Mouse (Mus musculus) liver, embryonic 14.5 days (tissue): ENCODE measurements around the gene Disc1. TPM values are rescaled to one million over a fixed set of nuclear protein-coding genes. Genes with fewer than 3 reads are reported as not detected.

Experiments used
- ATAC-seq: fragments of 200-750 bp; cut with Nextera tagmentation; 2 replicates; pipeline ENCODE4 v1.8.0; 2017; ENCODE audit warnings: moderate number of reproducible peaks, mild to moderate bottlenecking, moderate library complexity; ENCODE audit not compliant: insufficient read depth
- DNase-seq, 3 experiments: peaks; one replicate each; pipeline ENCODE4 v3.0.0-alpha.2; 2012 to 2013; ENCODE audit warnings: low read depth in 3 of 3, low spot score in 3 of 3
- H3K27ac ChIP-seq: fragments of 300-500 bp; sonication (generic); 2 replicates; pipeline ENCODE4 v1.5.1; 2014; ENCODE audit warnings: moderate library complexity, mild to moderate bottlenecking, control low read depth, inconsistent platforms
- H3K27me3 ChIP-seq: fragments of 300-500 bp; sonication (generic); 2 replicates; pipeline ENCODE4 v1.6.1; 2014; ENCODE audit warnings: mild to moderate bottlenecking, low read length, moderate library complexity; ENCODE audit not compliant: control insufficient read depth, insufficient read depth
- H3K36me3 ChIP-seq: fragments of 300-500 bp; sonication (generic); replicated peaks from 2 replicates; pipeline ENCODE4 v1.6.1; 2014; ENCODE audit warnings: low read depth; ENCODE audit not compliant: control insufficient read depth, insufficient read depth
- H3K4me1 ChIP-seq, 2 experiments: fragments of 200-500 bp in 1 of 2; fragments of 300-500 bp in 1 of 2; sonication (generic) in 1 of 2; replicated peaks; 2 replicates each; pipeline ENCODE4 v1.6.1; 2012 to 2014; ENCODE audit warnings: antibody characterized with exemption in 1 of 2, inconsistent platforms in 1 of 2, low read length in 1 of 2; ENCODE audit not compliant: control insufficient read depth in 2 of 2, insufficient read depth in 2 of 2
- H3K4me2 ChIP-seq: fragments of 300-500 bp; sonication (generic); 2 replicates; pipeline ENCODE4 v1.6.1; 2014; ENCODE audit warnings: low read depth, mild to moderate bottlenecking, control low read depth, moderate library complexity
- H3K4me3 ChIP-seq, 2 experiments: fragments of 200-500 bp in 1 of 2; fragments of 300-500 bp in 1 of 2; sonication (generic) in 1 of 2; 2 replicates each; pipeline ENCODE4 v1.5.1; 2012 to 2014; ENCODE audit warnings: low read depth in 2 of 2, low read length in 2 of 2, mild to moderate bottlenecking in 2 of 2, control low read depth in 1 of 2, inconsistent platforms in 1 of 2, moderate library complexity in 1 of 2; ENCODE audit not compliant: insufficient read depth in 1 of 2
- H3K9ac ChIP-seq: fragments of 300-500 bp; sonication (generic); replicated peaks from 2 replicates; pipeline ENCODE4 v1.6.1; 2014; ENCODE audit warnings: mild to moderate bottlenecking, control low read depth, moderate library complexity
- H3K9me3 ChIP-seq: fragments of 300-500 bp; sonication (generic); 2 replicates; pipeline ENCODE4 v1.6.1; 2016; ENCODE audit warnings: low read length, mixed read lengths; ENCODE audit not compliant: control insufficient read depth
- CTCF ChIP-seq: IDR thresholded peaks from 2 replicates; pipeline ENCODE4 v1.5.1; 2016; ENCODE audit warnings: antibody characterized with exemption, low read depth, control low read depth
- EP300 ChIP-seq: IDR thresholded peaks from 2 replicates; pipeline ENCODE4 v1.6.1; 2016; ENCODE audit warnings: antibody characterized with exemption, low read depth
- WGBS: fragments of 180-500 bp; shearing (Covaris S2); extraction: QIAGEN DNeasy Blood & Tissue Kit; methylation state at CpG from one replicate; pipeline ENCODE4 v1.1.7; 2014; ENCODE audit not compliant: insufficient replicate concordance; 5-methylcytosine and 5-hydroxymethylcytosine counted together
- polyA plus RNA-seq, 2 experiments: library from polyadenylated mRNA; depleted of rRNA in 1 of 2; stranded (reverse) in 1 of 2; unstranded in 1 of 2; fragments of >200 nt; fragmentation: Nextera tagmentation in 1 of 2; extraction: Ambion mirVana in 1 of 2; gene quantifications; 2 replicates each; pipeline versions ENCODE4 v1.2.1 to v1.2.3; 2012 to 2014

Disc1 gene
- polyA plus RNA-seq, 2 experiments = 0.11 to 0.17 TPM

- peak overlapping the region; percentile 35; the same call in 1 of the 2 replicates for H3K4me2 ChIP-seq
- no peak overlapping the region for H3K27ac ChIP-seq
- H3K27me3 ChIP-seq = no peaks in the 10 kb centered on the region
- no peaks in the 10 kb centered on the region for H3K36me3 ChIP-seq
- peak overlapping the region in 1 of 2 experiments; percentile 38; a peak in 2 of 4 replicates for H3K4me3 ChIP-seq
- DNase-seq (peak; percentile 7 to 12 (median 11)), ATAC-seq (no peak)
- H3K4me1 ChIP-seq = no peaks in the 10 kb centered on the region; a peak in 1 of 4 replicates
- no peak for TF ChIP-seq CTCF
- TF ChIP-seq EP300 = no peak
- H3K9me3 ChIP-seq = no peaks in the 10 kb centered on the region
- WGBS = 24% methylated on average over 23 of the region's 23 CpGs
- no peak overlapping the region for H3K9ac ChIP-seq
Observed at GRCm38 (mm10) chr8:125254188-125255005, 200.4 kb downstream of the Disc1 start.

- Histone ChIP-seq H3K9ac (no peak overlapping the region), H3K4me3 (no peak overlapping the region), H3K4me2 (no peak overlapping the region), H3K27ac (no peak overlapping the region), H3K27me3 (no peaks in the 10 kb centered on the region), H3K4me1 (no peaks in the 10 kb centered on the region; a peak in 1 of 4 replicates), H3K9me3 (no peaks in the 10 kb centered on the region), H3K36me3 (no peaks in the 10 kb centered on the region)
- ATAC-seq (no peak), DNase-seq (no peak)
- 49% methylated on average over 11 of the region's 11 CpGs for WGBS
- TF ChIP-seq CTCF (no peak), EP300 (no peak)
Observed at GRCm38 (mm10) chr8:125255006-125255685, 201.2 kb downstream of the Disc1 start.

- TF ChIP-seq EP300 (no peak), CTCF (no peak)
- Histone ChIP-seq H3K9ac (no peak overlapping the region), H3K27ac (no peak overlapping the region), H3K4me3 (no peak overlapping the region), H3K36me3 (no peaks in the 10 kb centered on the region), H3K27me3 (no peaks in the 10 kb centered on the region), H3K4me2 (no peak overlapping the region), H3K9me3 (no peaks in the 10 kb centered on the region), H3K4me1 (no peaks in the 10 kb centered on the region; a peak in 1 of 4 replicates)
- WGBS = 75% methylated on average over 2 of the region's 2 CpGs
- DNase-seq (no peak), ATAC-seq (no peak)
Observed at GRCm38 (mm10) chr8:125257660-125258059, 203.7 kb downstream of the Disc1 start.

DNA sequence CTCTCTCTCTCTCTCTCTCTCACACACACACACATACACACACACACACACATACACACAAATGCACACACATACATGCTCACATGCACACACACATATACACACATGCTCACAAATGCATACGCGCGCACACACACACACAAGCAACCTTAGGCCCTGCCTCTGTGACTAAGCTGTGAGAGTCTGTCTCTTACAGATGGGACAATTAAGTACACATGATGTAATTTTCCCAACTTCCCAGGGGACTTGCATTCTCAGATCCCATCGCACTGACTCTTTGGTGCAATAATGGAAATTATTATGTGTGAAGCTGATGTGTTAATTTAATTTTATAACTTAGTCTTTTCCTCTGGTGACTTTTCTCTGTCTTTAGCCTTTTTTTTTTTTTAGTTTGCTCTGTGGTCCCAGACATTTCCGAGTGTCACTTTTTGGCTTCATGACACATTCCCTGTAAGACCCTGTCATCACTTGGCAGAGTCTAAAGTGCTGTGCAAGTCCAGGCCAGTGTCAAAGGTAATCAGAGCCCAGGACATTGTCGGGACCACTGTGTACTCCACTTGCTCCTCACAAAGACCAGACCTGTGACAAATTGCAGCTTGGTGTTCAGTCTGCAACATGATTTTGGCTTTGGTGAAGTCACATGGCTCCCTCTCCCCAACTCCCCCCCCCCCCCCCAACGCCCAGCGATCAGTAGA, 205.0 kb downstream of the Disc1 start:
- Histone ChIP-seq H3K27me3 (no peaks in the 10 kb centered on the region), H3K9ac (no peak overlapping the region), H3K9me3 (no peaks in the 10 kb centered on the region), H3K27ac (no peak overlapping the region), H3K4me2 (no peak overlapping the region), H3K36me3 (no peaks in the 10 kb centered on the region), H3K4me3 (no peak overlapping the region), H3K4me1 (no peaks in the 10 kb centered on the region; a peak in 1 of 4 replicates)
- DNase-seq (no peak), ATAC-seq (no peak)
- 63% methylated on average over 8 of the region's 8 CpGs for WGBS
- TF ChIP-seq EP300 (no peak), CTCF (no peak)
